Mouse (Mus musculus) brain, adult 2 months (tissue): ENCODE measurements around the gene Tmem53.

Experiments used
- DNase-seq: peaks from one replicate; pipeline ENCODE4 v3.0.0; 2011; ENCODE audit warnings: low read depth, low spot score

Tmem53 gene

GRCm38 (mm10) chr4:117314849-117315500, 63.2 kb downstream of the Tmem53 start:
- DNase-seq: no peak

GRCm38 (mm10) chr4:117316800-117317199, 65.0 kb downstream of the Tmem53 start:
- no peak for DNase-seq

GRCm38 (mm10) chr4:117317701-117318190, 66.0 kb downstream of the Tmem53 start:
- peak; percentile 14 for DNase-seq
